Mouse (Mus musculus) embryonic facial prominence, embryonic 15.5 days (tissue): ENCODE results near the gene Hsd17b6. TPM values are rescaled to one million over a fixed set of nuclear protein-coding genes. Genes with fewer than 3 reads are reported as not detected.
"Not testable (repeated sequence)": the region's sequence is repeated elsewhere in the genome, so short reads cannot be mapped to it uniquely, and the experiment has no call there.

Source experiments
- ATAC-seq: fragments of 200-750 bp; cut with Nextera tagmentation; 2 replicates; pipeline ENCODE4 v1.8.0; 2017; ENCODE audit warnings: low read depth, moderate TSS enrichment; ENCODE audit not compliant: insufficient number of reproducible peaks, low FRiP score, low TSS enrichment
- H3K27ac ChIP-seq: fragments of 300-500 bp; sonication (generic); replicated peaks from 2 replicates; pipeline ENCODE4 v1.5.1; 2015; ENCODE audit warnings: mild to moderate bottlenecking, inconsistent platforms
- H3K27me3 ChIP-seq: fragments of 300-500 bp; sonication (generic); 2 replicates; pipeline ENCODE4 v1.6.1; 2015; ENCODE audit warnings: inconsistent platforms
- H3K36me3 ChIP-seq: fragments of 300-500 bp; sonication (generic); 2 replicates; pipeline ENCODE4 v1.6.1; 2015; ENCODE audit warnings: mild to moderate bottlenecking, inconsistent platforms
- H3K4me1 ChIP-seq: fragments of 300-500 bp; sonication (generic); 2 replicates; pipeline ENCODE4 v1.6.1; 2015; ENCODE audit warnings: inconsistent platforms
- H3K4me2 ChIP-seq: fragments of 300-500 bp; sonication (generic); replicated peaks from 2 replicates; pipeline ENCODE4 v1.6.1; 2015; ENCODE audit warnings: mild to moderate bottlenecking, inconsistent platforms
- H3K4me3 ChIP-seq: fragments of 300-500 bp; sonication (generic); replicated peaks from 2 replicates; pipeline ENCODE4 v1.5.1; 2015; ENCODE audit warnings: mild to moderate bottlenecking, inconsistent platforms
- H3K9ac ChIP-seq: fragments of 300-500 bp; sonication (generic); 2 replicates; pipeline ENCODE4 v1.6.1; 2015; ENCODE audit warnings: inconsistent platforms
- H3K9me3 ChIP-seq: fragments of 300-500 bp; sonication (generic); replicated peaks from 2 replicates; pipeline ENCODE4 v1.6.1; 2016; ENCODE audit warnings: inconsistent platforms
- WGBS: fragments of 180-500 bp; shearing (Covaris S2); methylation state at CpG from one replicate; pipeline ENCODE4 v1.1.7; 2015; 5-methylcytosine and 5-hydroxymethylcytosine counted together
- polyA plus RNA-seq: library from polyadenylated mRNA; unstranded; fragments of >200 nt; fragmentation: Nextera tagmentation; extraction: Ambion mirVana; gene quantifications from 2 replicates; pipeline ENCODE4 v1.2.1, GENCODE M21; 2015

Gene Hsd17b6
- 0.38 and 1.1 TPM in 2 replicates for polyA plus RNA-seq

GRCm38 (mm10) chr10:128007446-128007845 lies at the start of gene Hsd17b6:
Gene Hsd17b6 (minus strand): TSS chr10:128007611.
- H3K9ac ChIP-seq, result no peak within 1 kb of the TSS
- 83% methylated on average over 1 of the region's 1 CpGs for WGBS

GRCm38 (mm10) chr10:128053001-128053400 lies 45.6 kb upstream of the Hsd17b6 start:
- Histone ChIP-seq H3K27ac (no peak overlapping the region), H3K4me2 (no peak overlapping the region), H3K9ac (no peak overlapping the region), H3K4me3 (no peak overlapping the region), H3K36me3 (peaks cover 28% of the 10 kb centered on the region), H3K9me3 (no peaks in the 10 kb centered on the region), H3K4me1 (peaks cover 4% of the 10 kb centered on the region), H3K27me3 (no peaks in the 10 kb centered on the region)
- WGBS, result 92% methylated on average over 8 of the region's 8 CpGs
- no peak for ATAC-seq

More at GRCm38 (mm10) chr10:128007446-128007845, at the start of gene Hsd17b6:
- no peak within 1 kb of the TSS for H3K4me3 ChIP-seq
- no peak for ATAC-seq
- no peaks in the 10 kb centered on the region for H3K9me3 ChIP-seq
- H3K36me3 ChIP-seq, result no peaks in the 10 kb centered on the region
- no peak within 1 kb of the TSS for H3K27ac ChIP-seq
- no peaks in the 10 kb centered on the region for H3K4me1 ChIP-seq
- no peaks in the 10 kb centered on the region for H3K27me3 ChIP-seq
- no peak within 1 kb of the TSS for H3K4me2 ChIP-seq

GRCm38 (mm10) chr10:128052136-128052535 lies 44.7 kb upstream of the Hsd17b6 start:
- not testable (repeated sequence) for H3K27me3 ChIP-seq, H3K4me3 ChIP-seq, H3K9ac ChIP-seq, ATAC-seq, H3K9me3 ChIP-seq, H3K4me2 ChIP-seq, H3K27ac ChIP-seq, H3K4me1 ChIP-seq
- WGBS, result 100% methylated on average over 1 of the region's 2 CpGs
- peaks cover 35% of the 10 kb centered on the region for H3K36me3 ChIP-seq

GRCm38 (mm10) chr10:128051589-128051988 lies 44.2 kb upstream of the Hsd17b6 start:
- H3K27ac ChIP-seq, result no peak overlapping the region
- no peak overlapping the region for H3K4me2 ChIP-seq
- no peaks in the 10 kb centered on the region for H3K9me3 ChIP-seq
- peaks cover 39% of the 10 kb centered on the region for H3K36me3 ChIP-seq
- no peaks in the 10 kb centered on the region for H3K4me1 ChIP-seq
- no peak overlapping the region for H3K9ac ChIP-seq
- no peak overlapping the region for H3K4me3 ChIP-seq
- no peak for ATAC-seq
- H3K27me3 ChIP-seq, result no peaks in the 10 kb centered on the region
- 93% methylated on average over 5 of the region's 5 CpGs for WGBS

- Histone ChIP-seq H3K4me3 (no peak overlapping the region), H3K27me3 (no peaks in the 10 kb centered on the region), H3K9me3 (no peaks in the 10 kb centered on the region), H3K9ac (no peak overlapping the region), H3K4me2 (no peak overlapping the region), H3K4me1 (no peaks in the 10 kb centered on the region), H3K27ac (no peak overlapping the region), H3K36me3 (peaks cover 52% of the 10 kb centered on the region)
- no peak for ATAC-seq
- 87% methylated on average over 2 of the region's 2 CpGs for whole genome bisulfite sequencing
These were observed 42.9 kb upstream of the Hsd17b6 start for GRCm38 (mm10) chr10:128050355-128050754.

GRCm38 (mm10) chr10:128049741-128050140 lies 42.3 kb upstream of the Hsd17b6 start:
- no peak overlapping the region for H3K4me3 ChIP-seq
- no peak for ATAC-seq
- WGBS, result 97% methylated on average over 2 of the region's 2 CpGs

GRCm38 (mm10) chr10:128048157-128048556 lies 40.7 kb upstream of the Hsd17b6 start:
- ATAC-seq, result no peak
- no peak overlapping the region for H3K27ac ChIP-seq

More at GRCm38 (mm10) chr10:128049741-128050140, 42.3 kb upstream of the Hsd17b6 start:
- peaks cover 3% of the 10 kb centered on the region; the same call in 1 of the 2 replicates for H3K4me1 ChIP-seq
- H3K27me3 ChIP-seq, result no peaks in the 10 kb centered on the region
- no peaks in the 10 kb centered on the region for H3K9me3 ChIP-seq
- no peak overlapping the region for H3K9ac ChIP-seq
- no peak overlapping the region for H3K27ac ChIP-seq
- H3K36me3 ChIP-seq, result peaks cover 57% of the 10 kb centered on the region
- no peak overlapping the region for H3K4me2 ChIP-seq

GRCm38 (mm10) chr10:128043041-128043835 lies 35.8 kb upstream of the Hsd17b6 start:
- no peak overlapping the region; the same call in 1 of the 2 replicates for H3K27ac ChIP-seq
- no peak overlapping the region for H3K4me2 ChIP-seq
- no peak overlapping the region for H3K9ac ChIP-seq
- no peak overlapping the region for H3K4me3 ChIP-seq
- WGBS, result 59% methylated on average over 3 of the region's 3 CpGs
- peaks cover 89% of the 10 kb centered on the region for H3K36me3 ChIP-seq
- no peaks in the 10 kb centered on the region for H3K9me3 ChIP-seq
- no peaks in the 10 kb centered on the region for H3K27me3 ChIP-seq
- peaks cover 65% of the 10 kb centered on the region for H3K4me1 ChIP-seq
- ATAC-seq, result no peak

More at GRCm38 (mm10) chr10:128048157-128048556, 40.7 kb upstream of the Hsd17b6 start:
- peaks cover 72% of the 10 kb centered on the region for H3K36me3 ChIP-seq
- WGBS, result 95% methylated on average over 8 of the region's 8 CpGs
- peaks cover 19% of the 10 kb centered on the region for H3K4me1 ChIP-seq
- H3K9ac ChIP-seq, result no peak overlapping the region
- H3K4me3 ChIP-seq, result no peak overlapping the region
- no peaks in the 10 kb centered on the region for H3K27me3 ChIP-seq
- no peaks in the 10 kb centered on the region for H3K9me3 ChIP-seq
- H3K4me2 ChIP-seq, result no peak overlapping the region

GRCm38 (mm10) chr10:128042466-128042865 lies 35.1 kb upstream of the Hsd17b6 start:
- H3K27ac ChIP-seq, result no peak overlapping the region
- no peak overlapping the region for H3K4me3 ChIP-seq
- no peak overlapping the region for H3K4me2 ChIP-seq
- no peak for ATAC-seq
- no peak overlapping the region for H3K9ac ChIP-seq
- WGBS, result 86% methylated on average over 3 of the region's 3 CpGs
- peaks cover 71% of the 10 kb centered on the region for H3K4me1 ChIP-seq
- H3K9me3 ChIP-seq, result no peaks in the 10 kb centered on the region
- H3K27me3 ChIP-seq, result no peaks in the 10 kb centered on the region
- H3K36me3 ChIP-seq, result peaks cover 82% of the 10 kb centered on the region

GRCm38 (mm10) chr10:128041636-128042035 lies 34.2 kb upstream of the Hsd17b6 start:
- H3K4me3 ChIP-seq, result no peak overlapping the region
- no peak overlapping the region for H3K27ac ChIP-seq
- H3K9ac ChIP-seq, result no peak overlapping the region
- H3K4me2 ChIP-seq, result no peak overlapping the region
- ATAC-seq, result no peak
- WGBS, result 54% methylated on average over 4 of the region's 4 CpGs
- H3K4me1 ChIP-seq, result peaks cover 78% of the 10 kb centered on the region
- peaks cover 76% of the 10 kb centered on the region for H3K36me3 ChIP-seq
- no peaks in the 10 kb centered on the region for H3K27me3 ChIP-seq
- no peaks in the 10 kb centered on the region for H3K9me3 ChIP-seq

- Histone ChIP-seq H3K4me1 (peaks cover 78% of the 10 kb centered on the region), H3K36me3 (peaks cover 63% of the 10 kb centered on the region), H3K4me3 (no peak overlapping the region), H3K4me2 (no peak overlapping the region), H3K27ac (no peak overlapping the region), H3K27me3 (no peaks in the 10 kb centered on the region), H3K9ac (no peak overlapping the region), H3K9me3 (no peaks in the 10 kb centered on the region)
- no peak for ATAC-seq
- 86% methylated on average over 5 of the region's 5 CpGs for WGBS
These were observed 32.9 kb upstream of the Hsd17b6 start for GRCm38 (mm10) chr10:128040293-128040692.
